Mouse (Mus musculus) limb, embryonic 10.5 days (tissue): ENCODE data around the gene Upk1b. TPM values are rescaled to one million over a fixed set of nuclear protein-coding genes. Genes with fewer than 3 reads are reported as not detected.
A peak's percentile ranks its signal among the peaks of the same experiment; 100 is the strongest.

Experiments used
- DNase-seq: peaks from one replicate; pipeline ENCODE4 v3.0.0-alpha.2; 2017; ENCODE audit warnings: low spot score
- H3K27ac ChIP-seq: fragments of 300-500 bp; sonication (generic); 2 replicates; pipeline ENCODE4 v1.5.1; 2016; ENCODE audit warnings: mild to moderate bottlenecking
- H3K27me3 ChIP-seq: fragments of 300-500 bp; sonication (generic); 2 replicates; pipeline ENCODE4 v1.6.1; 2016; ENCODE audit warnings: low read depth, mild to moderate bottlenecking; ENCODE audit not compliant: poor library complexity, severe bottlenecking
- H3K36me3 ChIP-seq: fragments of 300-500 bp; sonication (generic); 2 replicates; pipeline ENCODE4 v1.6.1; 2016; ENCODE audit warnings: mild to moderate bottlenecking, moderate library complexity
- H3K4me1 ChIP-seq: fragments of 300-500 bp; sonication (generic); 2 replicates; pipeline ENCODE4 v1.6.1; 2016
- H3K4me3 ChIP-seq: fragments of 300-500 bp; sonication (generic); 2 replicates; pipeline ENCODE4 v1.5.1; 2016; ENCODE audit warnings: mild to moderate bottlenecking, moderate library complexity
- H3K9me3 ChIP-seq: fragments of 300-500 bp; sonication (generic); replicated peaks from 2 replicates; pipeline ENCODE4 v1.6.1; 2016; ENCODE audit warnings: mild to moderate bottlenecking
- WGBS: fragments of 180-500 bp; shearing (Covaris S2); methylation state at CpG from one replicate; pipeline ENCODE4 v1.1.7; 2016; 5-methylcytosine and 5-hydroxymethylcytosine counted together
- polyA plus RNA-seq: library from polyadenylated mRNA; unstranded; fragments of >200 nt; fragmentation: Nextera tagmentation; extraction: Ambion mirVana; gene quantifications from 2 replicates; pipeline ENCODE4 v1.2.1, GENCODE M21; 2016

Gene Upk1b
- polyA plus RNA-seq, 1 experiment from 2014 or later: 3.4 TPM

DNA sequence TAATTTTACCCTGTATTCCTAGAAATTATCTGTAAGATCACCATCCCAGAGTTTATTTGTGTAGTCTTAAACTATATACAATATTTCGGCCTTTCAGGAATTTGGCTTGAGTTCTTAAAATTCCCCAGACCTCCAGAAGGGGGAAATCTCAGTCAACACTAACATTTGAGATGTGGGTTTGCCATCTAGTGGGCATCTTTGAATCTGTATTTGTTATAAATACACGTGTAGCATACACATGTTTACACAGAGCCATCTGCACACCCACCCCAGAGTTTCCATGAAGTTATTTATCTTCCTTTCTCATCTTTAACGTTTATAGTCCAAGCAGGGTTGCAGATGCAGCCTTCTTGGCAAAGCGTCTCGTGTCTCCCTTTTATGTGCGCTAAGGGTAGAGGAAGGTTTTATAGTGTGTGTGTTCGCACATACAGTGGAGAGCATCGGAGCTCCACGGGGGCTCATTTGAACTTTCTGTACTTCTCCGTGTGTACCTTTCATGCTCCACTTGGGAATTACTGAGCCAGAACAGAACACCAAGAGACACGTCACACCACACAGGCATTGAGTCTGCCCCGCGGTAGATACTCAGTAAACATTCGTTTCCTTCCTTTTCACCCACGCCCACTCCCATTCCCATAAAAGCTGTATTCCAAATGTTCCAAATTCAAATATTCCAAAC is 70.4 kb downstream of the Upk1b start:
- Histone ChIP-seq H3K9me3 (no peaks in the 10 kb centered on the region), H3K4me3 (no peak overlapping the region), H3K36me3 (no peaks in the 10 kb centered on the region), H3K4me1 (no peaks in the 10 kb centered on the region), H3K27ac (no peak overlapping the region), H3K27me3 (no peaks in the 10 kb centered on the region)
- 71% methylated on average over 15 of the region's 15 CpGs for WGBS
- no peak for DNase-seq

DNA sequence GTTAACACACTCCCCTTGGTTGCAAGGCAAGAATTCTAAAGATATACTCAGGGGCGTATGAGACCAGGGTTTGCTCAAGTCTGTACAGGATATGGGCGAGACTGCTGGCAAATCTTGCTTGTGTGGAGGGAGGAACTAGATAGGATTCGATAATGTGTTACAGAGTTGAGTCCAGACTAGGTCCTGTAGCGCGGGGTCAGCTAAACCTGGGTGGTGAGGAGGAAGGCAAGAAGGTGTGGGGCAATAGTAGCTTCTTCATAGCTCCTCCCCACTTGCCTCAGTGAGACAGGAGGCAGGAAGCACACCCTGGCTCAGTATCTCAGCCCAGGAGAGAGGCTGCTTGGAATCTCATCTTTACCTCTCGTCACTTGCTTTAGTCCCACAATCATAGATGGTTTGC is 71.0 kb downstream of the Upk1b start:
- 91% methylated on average over 6 of the region's 6 CpGs for WGBS
- Histone ChIP-seq H3K27ac (no peak overlapping the region), H3K4me1 (no peaks in the 10 kb centered on the region), H3K27me3 (no peaks in the 10 kb centered on the region), H3K36me3 (no peaks in the 10 kb centered on the region), H3K4me3 (no peak overlapping the region), H3K9me3 (no peaks in the 10 kb centered on the region)
- no peak for DNase-seq

DNA sequence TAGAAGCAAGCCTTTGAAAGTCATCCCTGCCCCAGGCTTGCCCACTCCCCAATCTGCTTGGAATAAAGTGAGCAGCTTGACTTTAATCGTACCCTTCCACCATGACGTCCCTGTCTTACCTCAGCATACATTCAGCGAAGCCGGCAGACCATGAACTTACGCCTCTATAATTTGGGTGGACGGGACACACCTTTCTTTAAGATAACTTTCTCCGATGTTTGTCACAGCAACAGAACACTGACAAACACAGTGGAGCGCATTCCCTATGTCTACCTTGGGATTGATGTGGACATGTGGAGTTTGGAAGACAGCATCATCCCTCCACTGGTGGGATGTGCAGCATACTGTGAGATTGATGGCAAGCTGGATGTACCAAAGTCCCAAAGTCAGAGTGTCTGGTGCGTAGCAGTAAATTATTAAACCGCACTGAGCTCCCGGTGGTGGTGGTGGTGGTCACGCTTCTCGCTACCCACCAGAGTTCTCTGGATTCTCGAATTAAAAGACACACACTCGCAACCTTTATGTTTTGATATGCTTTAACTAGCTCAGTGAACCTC is 71.5 kb downstream of the Upk1b start:
- no peak overlapping the region for H3K27ac ChIP-seq
- no peaks in the 10 kb centered on the region for H3K4me1 ChIP-seq
- no peaks in the 10 kb centered on the region for H3K36me3 ChIP-seq
- DNase-seq: no peak
- H3K4me3 ChIP-seq: no peak overlapping the region
- no peaks in the 10 kb centered on the region for H3K27me3 ChIP-seq
- H3K9me3 ChIP-seq: no peaks in the 10 kb centered on the region
- 94% methylated on average over 15 of the region's 15 CpGs for WGBS

DNA sequence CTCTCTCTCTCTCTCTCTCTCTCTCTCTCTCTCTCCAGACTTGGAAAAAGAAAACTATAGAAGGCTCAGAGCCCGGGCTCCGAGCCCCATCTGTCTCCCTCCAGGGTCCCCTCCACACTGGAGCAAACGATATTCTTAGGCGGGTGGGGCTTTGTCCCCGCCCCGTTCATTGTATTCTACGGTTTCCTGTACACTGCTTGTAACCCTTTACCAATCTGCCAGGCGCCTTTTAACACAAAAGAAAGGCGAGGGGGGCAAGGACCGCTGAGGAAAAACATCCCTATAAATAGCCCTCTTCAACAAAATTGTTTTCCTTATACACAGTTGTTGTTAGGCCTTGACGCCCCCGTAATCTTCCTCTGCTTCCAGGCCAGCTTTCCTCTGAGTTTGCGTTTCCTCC is 75.2 kb downstream of the Upk1b start:
- WGBS: 83% methylated on average over 13 of the region's 13 CpGs
- Histone ChIP-seq H3K27me3 (no peaks in the 10 kb centered on the region), H3K36me3 (no peaks in the 10 kb centered on the region), H3K4me1 (no peaks in the 10 kb centered on the region), H3K9me3 (no peaks in the 10 kb centered on the region), H3K4me3 (no peak overlapping the region), H3K27ac (no peak overlapping the region)
- peak; percentile 11 for DNase-seq

DNA sequence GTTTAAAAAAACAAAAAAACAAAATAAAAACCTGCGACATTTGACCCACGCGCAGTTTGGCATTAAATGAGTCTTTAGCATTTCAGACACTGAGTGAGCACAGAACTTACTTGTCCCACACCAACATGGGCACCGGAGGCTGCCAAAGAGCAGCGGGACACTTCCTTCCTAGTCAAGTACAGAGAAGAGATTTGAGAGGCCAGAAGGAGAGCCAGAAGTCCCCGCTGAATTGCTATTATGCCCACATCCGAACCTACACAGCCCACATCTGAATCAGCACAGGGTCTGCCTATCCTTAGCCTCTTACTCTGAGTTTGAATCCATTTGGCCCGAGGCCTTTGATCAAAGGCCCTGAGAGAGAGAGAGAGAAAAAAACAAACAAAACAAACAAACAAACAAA is 75.9 kb downstream of the Upk1b start:
- Histone ChIP-seq H3K4me1 (no peaks in the 10 kb centered on the region), H3K27ac (no peak overlapping the region), H3K9me3 (no peaks in the 10 kb centered on the region), H3K27me3 (no peaks in the 10 kb centered on the region), H3K4me3 (no peak overlapping the region), H3K36me3 (no peaks in the 10 kb centered on the region)
- DNase-seq: no peak
- 82% methylated on average over 8 of the region's 8 CpGs for WGBS

Other genes starting within 250 kb of the Upk1b start
- 93.7 and 122 TPM in 2 replicates for gene Tmem39a, start 241.6 kb downstream of the Upk1b start, polyA plus RNA-seq
- 6.3 and 6.7 TPM in 2 replicates for gene Arhgap31, start 87.1 kb downstream of the Upk1b start, polyA plus RNA-seq
- 19.2 and 23.0 TPM in 2 replicates for gene B4galt4, start 58.1 kb downstream of the Upk1b start, polyA plus RNA-seq
- not detected in 2 replicates for gene 4930435E12Rik, start 28.4 kb upstream of the Upk1b start, polyA plus RNA-seq
- gene Igsf11, start 92.3 kb upstream of the Upk1b start, polyA plus RNA-seq: 0.15 and 0.56 TPM in 2 replicates